Mouse (Mus musculus) MEL (cell line): Measurements from ENCODE around the gene Syce3. TPM values are rescaled to one million over a fixed set of nuclear protein-coding genes. Genes with fewer than 3 reads are reported as not detected.

Experiments used
- polyA plus RNA-seq, 2 experiments: library from polyadenylated mRNA; stranded (reverse) in 1 of 2; unstranded in 1 of 2; fragments of >175 nt in 1 of 2; fragments of >200 nt in 1 of 2; gene quantifications; 2 replicates each; pipeline versions ENCODE4 v1.2.1 to v1.2.4; 2012; ENCODE audit warnings: low replicate concordance in 2 of 2, low read depth in 1 of 2; ENCODE audit not compliant: insufficient read length in 2 of 2, insufficient read depth in 1 of 2, missing spikeins in 1 of 2
- total RNA-seq: library from RNA; depleted of rRNA; stranded (reverse); fragments of 300-350 nt; gene quantifications from 2 replicates; pipeline ENCODE4 v1.2.3, GENCODE M21; 2012; rRNA removed

Syce3 gene
- total and polyA plus RNA-seq, 3 experiments, result 1.4 to 1.5 TPM; not detected in 1

Other genes with a start within 250 kb of the Syce3 start
- 0.10 and 0.19 TPM in 2 replicates for gene Plxnb2, start 229.7 kb downstream of the Syce3 start, total RNA-seq
- under 1 TPM in 1 of 2 experiments, not detected in 1; 0.17 TPM for gene Plxnb2, start 229.7 kb downstream of the Syce3 start, polyA plus RNA-seq
- 4.6 and 6.1 TPM in 2 replicates for gene Dennd6b, start 214.0 kb downstream of the Syce3 start, total RNA-seq
- 10 to 100 TPM in 1 of 2 experiments, not detected in 1; 11.4 TPM for gene Dennd6b, start 214.0 kb downstream of the Syce3 start, polyA plus RNA-seq
- gene Ppp6r2, start 198.9 kb downstream of the Syce3 start, total RNA-seq, result 13.5 and 15.5 TPM in 2 replicates
- 10 to 100 TPM in 1 of 2 experiments, not detected in 1; 23.2 TPM for gene Ppp6r2, start 198.9 kb downstream of the Syce3 start, polyA plus RNA-seq
- gene Sbf1, start 95.2 kb downstream of the Syce3 start, total RNA-seq, result 80.4 and 84.6 TPM in 2 replicates
- gene Sbf1, start 95.2 kb downstream of the Syce3 start, polyA plus RNA-seq, result 100 to 1,000 TPM in 1 of 2 experiments, not detected in 1; 147 TPM
- 1.4 and 7.1 TPM in 2 replicates for gene Adm2, start 87.8 kb downstream of the Syce3 start, total RNA-seq
- 10 to 100 TPM in 1 of 2 experiments, not detected in 1; 18.2 TPM for gene Adm2, start 87.8 kb downstream of the Syce3 start, polyA plus RNA-seq
- gene Miox, start 76.1 kb downstream of the Syce3 start, total RNA-seq, result not detected in 2 replicates
- gene Miox, start 76.1 kb downstream of the Syce3 start, polyA plus RNA-seq, result not detected
- 14.5 and 14.7 TPM in 2 replicates for gene Lmf2, start 54.8 kb downstream of the Syce3 start, total RNA-seq
- 10 to 100 TPM in 1 of 2 experiments, not detected in 1; 52.0 TPM for gene Lmf2, start 54.8 kb downstream of the Syce3 start, polyA plus RNA-seq
- 126 and 137 TPM in 2 replicates for gene Ncaph2, start 54.8 kb downstream of the Syce3 start, total RNA-seq
- gene Ncaph2, start 54.8 kb downstream of the Syce3 start, polyA plus RNA-seq, result 100 to 1,000 TPM; 160 to 165 TPM
- gene Sco2, start 36.7 kb downstream of the Syce3 start, total RNA-seq, result 50.2 and 58.9 TPM in 2 replicates
- 10 to 100 TPM in 1 of 2 experiments, not detected in 1; 34.6 TPM for gene Sco2, start 36.7 kb downstream of the Syce3 start, polyA plus RNA-seq
- 0.92 and 1.5 TPM in 2 replicates for gene Tymp, start 33.5 kb downstream of the Syce3 start, total RNA-seq
- 1 to 10 TPM in 1 of 2 experiments, not detected in 1; 2.0 TPM for gene Tymp, start 33.5 kb downstream of the Syce3 start, polyA plus RNA-seq
- not detected in 2 replicates for gene Odf3b, start 31.2 kb downstream of the Syce3 start, total RNA-seq
- gene Odf3b, start 31.2 kb downstream of the Syce3 start, polyA plus RNA-seq, result not detected
- not detected in 2 replicates for gene Klhdc7b, start 25.6 kb downstream of the Syce3 start, total RNA-seq
- under 1 TPM in 1 of 2 experiments, not detected in 1; 0.01 TPM for gene Klhdc7b, start 25.6 kb downstream of the Syce3 start, polyA plus RNA-seq
- 0.92 and 1.4 TPM in 2 replicates for gene Cpt1b, start 15.4 kb upstream of the Syce3 start, total RNA-seq
- 1 to 10 TPM in 1 of 2 experiments, not detected in 1; 2.0 TPM for gene Cpt1b, start 15.4 kb upstream of the Syce3 start, polyA plus RNA-seq
- gene C730034F03Rik, start 19.1 kb upstream of the Syce3 start, total RNA-seq, result 2.5 and 3.8 TPM in 2 replicates
- 1 to 10 TPM in 1 of 2 experiments, not detected in 1; 1.6 TPM for gene C730034F03Rik, start 19.1 kb upstream of the Syce3 start, polyA plus RNA-seq
- not detected in 2 replicates for gene Gm44502, start 19.2 kb upstream of the Syce3 start, total RNA-seq
- not detected for gene Gm44502, start 19.2 kb upstream of the Syce3 start, polyA plus RNA-seq
- 19.3 and 19.5 TPM in 2 replicates for gene Chkb, start 19.4 kb upstream of the Syce3 start, total RNA-seq
- gene Chkb, start 19.4 kb upstream of the Syce3 start, polyA plus RNA-seq, result 10 to 100 TPM in 1 of 2 experiments, not detected in 1; 51.3 TPM
- 0.04 TPM in 1 of 2 replicates, not detected in the other for gene Mapk8ip2, start 43.4 kb upstream of the Syce3 start, total RNA-seq
- under 1 TPM in 1 of 2 experiments, not detected in 1; 0.01 TPM for gene Mapk8ip2, start 43.4 kb upstream of the Syce3 start, polyA plus RNA-seq
- gene Arsa, start 66.9 kb upstream of the Syce3 start, total RNA-seq, result 8.4 and 9.1 TPM in 2 replicates
- 10 to 100 TPM in 1 of 2 experiments, not detected in 1; 28.1 TPM for gene Arsa, start 66.9 kb upstream of the Syce3 start, polyA plus RNA-seq
- gene Shank3, start 89.1 kb upstream of the Syce3 start, total RNA-seq, result 7.8 and 14.2 TPM in 2 replicates
- gene Shank3, start 89.1 kb upstream of the Syce3 start, polyA plus RNA-seq, result 10 to 100 TPM in 1 of 2 experiments, not detected in 1; 20.3 TPM
- gene Acr, start 157.8 kb upstream of the Syce3 start, total RNA-seq, result not detected in 2 replicates
- under 1 TPM in 1 of 2 experiments, not detected in 1; 0.15 TPM for gene Acr, start 157.8 kb upstream of the Syce3 start, polyA plus RNA-seq
- 3.0 and 3.3 TPM in 2 replicates for gene Rabl2, start 181.4 kb upstream of the Syce3 start, total RNA-seq
- gene Rabl2, start 181.4 kb upstream of the Syce3 start, polyA plus RNA-seq, result 10 to 100 TPM in 1 of 2 experiments, not detected in 1; 10.6 TPM